Mouse (Mus musculus) effector memory CD4-positive, alpha-beta T cell, adult 5 months (primary cell): ENCODE results near the gene Fry. TPM values are rescaled to one million over a fixed set of nuclear protein-coding genes. Genes with fewer than 3 reads are reported as not detected.

ENCODE experiments used
- polyA plus RNA-seq: library from polyadenylated mRNA; unstranded; fragments of 100-300 nt; shearing (Covaris generic); gene quantifications from one replicate; pipeline ENCODE4 v1.2.1, GENCODE M21; 2017

Fry gene
- polyA plus RNA-seq = 19.2 TPM

DNA sequence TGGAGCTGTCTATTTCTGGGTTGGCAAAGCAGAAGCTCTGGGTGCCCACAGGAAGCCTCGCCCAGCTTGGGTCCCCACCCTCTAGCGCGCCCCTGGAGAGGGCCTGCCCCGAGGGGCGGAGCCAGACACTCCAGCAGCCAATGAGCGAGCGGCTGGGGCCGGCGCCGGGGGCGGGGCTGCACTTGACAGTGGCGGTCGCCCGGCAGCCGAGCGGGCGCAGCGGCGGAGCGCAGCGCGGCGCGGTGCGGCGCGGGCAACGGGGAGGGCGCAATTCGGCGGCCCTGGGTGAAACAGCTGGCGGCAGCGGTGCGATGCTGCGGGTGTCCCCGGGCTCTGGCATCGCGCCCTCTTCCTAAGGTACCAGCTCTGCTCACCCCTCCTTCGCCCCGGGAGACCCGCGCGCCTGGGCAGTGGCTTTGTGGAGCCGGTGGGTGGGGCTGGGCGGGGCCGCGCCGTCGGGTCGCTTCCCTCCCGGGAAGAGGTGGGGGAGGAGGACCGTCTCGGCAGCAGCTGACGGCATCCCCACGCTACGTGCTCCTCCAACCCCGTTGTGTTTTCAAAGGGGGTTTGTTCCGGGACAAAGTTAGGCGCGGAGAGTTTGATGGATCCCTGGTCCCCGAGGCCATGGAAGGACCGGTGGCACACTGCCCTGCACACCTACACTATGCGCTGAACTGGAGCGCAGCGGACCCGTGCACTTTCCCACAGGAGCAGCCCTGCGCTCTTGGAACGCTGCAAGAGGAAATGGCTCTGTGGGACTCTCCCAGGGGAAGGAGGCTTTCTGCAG is at the start of gene Fry:
Fry (plus strand) TSS at position 191 of the 787 bp plus-strand sequence.

DNA sequence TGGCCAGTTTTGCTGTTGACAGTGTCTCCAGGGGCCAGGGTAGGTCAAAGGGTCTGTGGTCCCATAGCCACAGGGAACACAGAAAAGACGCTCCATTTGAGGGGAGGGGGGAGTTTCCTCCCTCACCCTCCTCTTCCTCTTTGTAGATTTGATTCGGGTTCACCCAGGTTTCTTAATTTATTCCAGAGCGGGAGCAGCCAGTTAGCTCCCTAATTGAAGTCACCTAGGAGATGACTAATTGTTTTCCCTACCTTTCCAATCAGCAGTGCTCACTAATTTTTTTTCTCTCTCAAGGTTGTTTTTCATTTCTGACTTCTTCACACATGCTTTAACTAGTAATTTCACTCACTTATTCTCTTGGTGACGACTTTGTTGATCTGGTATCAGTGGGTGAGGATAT is 399.6 kb downstream of the Fry start, which contains the start of gene Zar1l:
Zar1l (minus strand) TSS at position 101 of the 400 bp plus-strand sequence.

DNA sequence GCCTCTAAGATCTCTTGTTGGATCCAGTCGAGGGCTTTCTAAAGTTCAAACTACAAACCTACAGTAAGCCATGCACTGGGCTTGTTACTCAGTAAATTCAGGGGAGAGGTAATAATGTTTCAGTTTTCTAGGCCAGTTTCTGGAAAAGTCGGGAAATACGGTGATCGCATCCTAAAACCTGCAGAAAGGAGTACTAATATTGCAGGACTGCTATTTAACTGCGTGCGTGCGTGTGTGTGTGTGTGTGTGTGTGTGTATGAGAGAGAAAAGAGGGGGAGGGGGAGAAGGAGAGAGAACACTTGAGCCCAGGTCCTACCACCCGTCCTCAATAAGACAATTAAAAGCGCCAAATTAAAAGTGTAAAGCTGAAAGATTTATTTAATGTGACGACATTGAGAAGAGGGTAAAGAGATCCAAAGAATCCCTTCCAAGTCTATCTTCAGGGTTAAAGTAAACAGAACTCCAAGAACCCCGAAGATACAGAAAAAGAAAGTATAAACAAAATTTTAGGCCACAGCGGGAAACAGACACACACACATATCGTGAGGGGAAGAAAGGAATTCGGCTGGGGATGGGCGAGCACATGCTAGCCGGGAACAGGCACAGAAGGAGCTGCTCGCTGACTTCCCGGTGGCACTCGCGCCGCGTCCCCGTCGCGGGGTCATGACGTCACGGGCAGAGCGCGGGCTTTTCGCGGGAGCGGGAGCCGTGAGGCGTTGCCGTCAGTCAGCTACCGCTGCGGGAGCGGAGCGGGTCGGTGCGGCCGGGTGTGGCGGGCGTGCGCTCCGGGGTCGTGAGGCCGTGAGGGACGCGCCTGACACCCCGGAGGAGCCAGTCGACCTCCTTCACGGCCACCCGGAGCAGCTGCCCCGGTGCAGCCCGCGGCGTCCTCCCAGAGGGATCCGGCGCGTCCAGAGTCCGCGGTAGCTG is 403.8 kb downstream of the Fry start, which contains the start of gene Brca2:
Brca2 (plus strand) TSS at position 694 of the 930 bp plus-strand sequence.

Other genes starting within 250 kb of the Fry start
- not detected for gene Rxfp2, start 100.0 kb upstream of the Fry start, polyA plus RNA-seq